Mouse (Mus musculus): ENCODE data around the gene Tsg101. TPM values are rescaled to one million over a fixed set of nuclear protein-coding genes. Genes with fewer than 3 reads are reported as not detected.
A peak's percentile ranks its signal among the peaks of the same experiment; 100 is the strongest.

The Tsg101 gene
- polyA plus RNA-seq, 1 experiment from 2014 or later = 63.2 TPM

- Histone ChIP-seq H3K36me3 (no peaks in the 10 kb centered on the region), H3K4me1 (replicated peaks) (peaks cover 1% of the 10 kb centered on the region; the same call in 1 of the 2 replicates), H3K9ac (no peak overlapping the region), H3K9me3 (replicated peaks) (no peaks in the 10 kb centered on the region), H3K4me3 (replicated peaks) (no peak overlapping the region), H3K27ac (no peak overlapping the region), H3K4me2 (no peak overlapping the region), H3K27me3 (no peaks in the 10 kb centered on the region)
- 25% methylated on average over 4 of the region's 4 CpGs for WGBS (ENCODE audit: insufficient replicate concordance)
- DNase-seq = no peak
- ATAC-seq (ENCODE audit: low read depth) = no peak
Observed at GRCm38 (mm10) chr7:46871988-46872387, 47.8 kb downstream of the Tsg101 start.

GRCm38 (mm10) chr7:46860996-46861395, 58.8 kb downstream of the Tsg101 start, which contains the start of gene Ldhc:
Gene Ldhc, plus strand, starts transcription at chr7:46861203.
- Histone ChIP-seq H3K9me3 (replicated peaks) (no peaks in the 10 kb centered on the region), H3K36me3 (peaks cover under 1% of the 10 kb centered on the region; the same call in 1 of the 2 replicates), H3K27ac (no peak within 1 kb of the TSS), H3K9ac (no peak within 1 kb of the TSS), H3K4me2 (no peak within 1 kb of the TSS), H3K4me1 (replicated peaks) (no peaks in the 10 kb centered on the region), H3K27me3 (no peaks in the 10 kb centered on the region), H3K4me3 (replicated peaks) (no peak within 1 kb of the TSS)
- ATAC-seq (ENCODE audit: low read depth) (no peak), DNase-seq (no peak)
- WGBS (ENCODE audit: insufficient replicate concordance) = 45% methylated on average over 10 of the region's 10 CpGs

- no peak overlapping the region for H3K4me3 ChIP-seq (replicated peaks)
- no peak overlapping the region for H3K27ac ChIP-seq
- H3K36me3 ChIP-seq = peaks cover 20% of the 10 kb centered on the region
- no peak overlapping the region for H3K9ac ChIP-seq
- H3K4me2 ChIP-seq = no peak overlapping the region
- DNase-seq (no peak), ATAC-seq (ENCODE audit: low read depth) (no peak)
- 48% methylated on average over 6 of the region's 6 CpGs for WGBS (ENCODE audit: insufficient replicate concordance)
- no peaks in the 10 kb centered on the region for H3K4me1 ChIP-seq (replicated peaks)
- H3K27me3 ChIP-seq = no peaks in the 10 kb centered on the region
- H3K9me3 ChIP-seq (replicated peaks) = no peaks in the 10 kb centered on the region
Observed at GRCm38 (mm10) chr7:46859031-46859430, 60.7 kb downstream of the Tsg101 start.

- ATAC-seq (ENCODE audit: low read depth) (no peak), DNase-seq (no peak)
- Histone ChIP-seq H3K9ac (no peak overlapping the region), H3K9me3 (replicated peaks) (no peaks in the 10 kb centered on the region), H3K4me1 (replicated peaks) (no peaks in the 10 kb centered on the region), H3K27me3 (no peaks in the 10 kb centered on the region), H3K4me3 (replicated peaks) (no peak overlapping the region), H3K4me2 (no peak overlapping the region), H3K36me3 (peaks cover 36% of the 10 kb centered on the region), H3K27ac (no peak overlapping the region)
- 72% methylated on average over 9 of the region's 9 CpGs for WGBS (ENCODE audit: insufficient replicate concordance)
Observed at GRCm38 (mm10) chr7:46857436-46857835, 62.3 kb downstream of the Tsg101 start.

- Histone ChIP-seq H3K9ac (no peak overlapping the region), H3K27me3 (no peaks in the 10 kb centered on the region), H3K9me3 (replicated peaks) (no peaks in the 10 kb centered on the region), H3K36me3 (peaks cover 50% of the 10 kb centered on the region), H3K4me2 (no peak overlapping the region), H3K27ac (no peak overlapping the region), H3K4me1 (replicated peaks) (no peaks in the 10 kb centered on the region), H3K4me3 (replicated peaks) (no peak overlapping the region)
- ATAC-seq (ENCODE audit: low read depth) (no peak), DNase-seq (no peak)
- 58% methylated on average over 7 of the region's 7 CpGs for WGBS (ENCODE audit: insufficient replicate concordance)
Observed at GRCm38 (mm10) chr7:46855866-46856560, 63.8 kb downstream of the Tsg101 start.

GRCm38 (mm10) chr7:46853365-46853764, 66.4 kb downstream of the Tsg101 start:
- Histone ChIP-seq H3K9me3 (replicated peaks) (no peaks in the 10 kb centered on the region), H3K36me3 (peaks cover 77% of the 10 kb centered on the region), H3K27me3 (no peaks in the 10 kb centered on the region), H3K9ac (no peak overlapping the region), H3K4me3 (replicated peaks) (no peak overlapping the region), H3K4me1 (replicated peaks) (0 out of 2 replicates have a peak, but pooled peaks cover 3% of the 10 kb centered on the region), H3K4me2 (no peak overlapping the region), H3K27ac (no peak overlapping the region)
- 76% methylated on average over 9 of the region's 9 CpGs for WGBS (ENCODE audit: insufficient replicate concordance)
- DNase-seq = no peak
- no peak for ATAC-seq (ENCODE audit: low read depth)

- Histone ChIP-seq H3K4me2 (no peak overlapping the region), H3K9ac (no peak overlapping the region), H3K27ac (no peak overlapping the region), H3K27me3 (no peaks in the 10 kb centered on the region), H3K4me3 (replicated peaks) (no peak overlapping the region), H3K4me1 (replicated peaks) (peaks cover 5% of the 10 kb centered on the region), H3K9me3 (replicated peaks) (no peaks in the 10 kb centered on the region), H3K36me3 (peaks cover 82% of the 10 kb centered on the region)
- ATAC-seq (ENCODE audit: low read depth) (no peak), DNase-seq (no peak)
- 88% methylated on average over 1 of the region's 1 CpGs for WGBS (ENCODE audit: insufficient replicate concordance)
Observed at GRCm38 (mm10) chr7:46852666-46853065, 67.1 kb downstream of the Tsg101 start.

- Histone ChIP-seq H3K9ac (no peak overlapping the region), H3K9me3 (replicated peaks) (no peaks in the 10 kb centered on the region), H3K27me3 (no peaks in the 10 kb centered on the region), H3K27ac (no peak overlapping the region), H3K36me3 (peaks cover 88% of the 10 kb centered on the region), H3K4me3 (replicated peaks) (no peak overlapping the region), H3K4me1 (replicated peaks) (peaks cover 19% of the 10 kb centered on the region), H3K4me2 (no peak overlapping the region)
- ATAC-seq (ENCODE audit: low read depth) (no peak), DNase-seq (no peak)
- WGBS (ENCODE audit: insufficient replicate concordance) = 81% methylated on average over 7 of the region's 7 CpGs
Observed at GRCm38 (mm10) chr7:46851026-46851425, 68.7 kb downstream of the Tsg101 start.

GRCm38 (mm10) chr7:46849287-46849686, 70.5 kb downstream of the Tsg101 start:
- H3K4me3 ChIP-seq (replicated peaks) = no peak overlapping the region
- H3K9ac ChIP-seq = no peak overlapping the region
- no peak for ATAC-seq (ENCODE audit: low read depth)
- peaks cover 33% of the 10 kb centered on the region for H3K4me1 ChIP-seq (replicated peaks)
- WGBS (ENCODE audit: insufficient replicate concordance) = 80% methylated on average over 5 of the region's 5 CpGs
- H3K36me3 ChIP-seq = peaks cover 70% of the 10 kb centered on the region
- H3K27me3 ChIP-seq = no peaks in the 10 kb centered on the region
- no peak overlapping the region for H3K27ac ChIP-seq
- H3K9me3 ChIP-seq (replicated peaks) = no peaks in the 10 kb centered on the region
- no peak overlapping the region for H3K4me2 ChIP-seq
- no peak for DNase-seq

- no peaks in the 10 kb centered on the region for H3K9me3 ChIP-seq (replicated peaks)
- peak overlapping the region; percentile 81 for H3K4me3 ChIP-seq (replicated peaks)
- H3K9ac ChIP-seq = peak overlapping the region; percentile 93
- H3K4me1 ChIP-seq (replicated peaks) = peaks cover 50% of the 10 kb centered on the region
- H3K27ac ChIP-seq = peak overlapping the region; percentile 89
- WGBS (ENCODE audit: insufficient replicate concordance) = under 1% methylated on average over 28 of the region's 28 CpGs
- no peaks in the 10 kb centered on the region for H3K27me3 ChIP-seq
- ATAC-seq (ENCODE audit: low read depth) (peak; percentile 45), DNase-seq (peak; percentile 74)
- peaks cover 44% of the 10 kb centered on the region for H3K36me3 ChIP-seq
- H3K4me2 ChIP-seq = peak overlapping the region; percentile 98
Observed at GRCm38 (mm10) chr7:46846486-46847244, 73.1 kb downstream of the Tsg101 start.

- H3K4me3 ChIP-seq (replicated peaks) = peak overlapping the region; percentile 81
- no peak for DNase-seq
- H3K27ac ChIP-seq = peak overlapping the region; percentile 89
- H3K9me3 ChIP-seq (replicated peaks) = no peaks in the 10 kb centered on the region
- under 1% methylated on average over 36 of the region's 36 CpGs for WGBS (ENCODE audit: insufficient replicate concordance)
- H3K4me1 ChIP-seq (replicated peaks) = peaks cover 57% of the 10 kb centered on the region
- H3K9ac ChIP-seq = peak overlapping the region; percentile 93
- peaks cover 38% of the 10 kb centered on the region for H3K36me3 ChIP-seq
- H3K4me2 ChIP-seq = peak overlapping the region; percentile 98
- peak; percentile 42 for ATAC-seq (ENCODE audit: low read depth)
- no peaks in the 10 kb centered on the region for H3K27me3 ChIP-seq
Observed at GRCm38 (mm10) chr7:46845978-46846485, 73.7 kb downstream of the Tsg101 start.

All from liver, embryonic 13.5 days (tissue).